Mouse (Mus musculus) skeletal muscle tissue, adult 2 months (tissue): ENCODE measurements around the gene Tmem121.
A peak's percentile ranks its signal among the peaks of the same experiment; 100 is the strongest.

ENCODE experiments used
- DNase-seq: peaks from one replicate; pipeline ENCODE4 v3.0.0-alpha.2; 2012; ENCODE audit warnings: low read depth, low spot score

Tmem121 gene

DNA sequence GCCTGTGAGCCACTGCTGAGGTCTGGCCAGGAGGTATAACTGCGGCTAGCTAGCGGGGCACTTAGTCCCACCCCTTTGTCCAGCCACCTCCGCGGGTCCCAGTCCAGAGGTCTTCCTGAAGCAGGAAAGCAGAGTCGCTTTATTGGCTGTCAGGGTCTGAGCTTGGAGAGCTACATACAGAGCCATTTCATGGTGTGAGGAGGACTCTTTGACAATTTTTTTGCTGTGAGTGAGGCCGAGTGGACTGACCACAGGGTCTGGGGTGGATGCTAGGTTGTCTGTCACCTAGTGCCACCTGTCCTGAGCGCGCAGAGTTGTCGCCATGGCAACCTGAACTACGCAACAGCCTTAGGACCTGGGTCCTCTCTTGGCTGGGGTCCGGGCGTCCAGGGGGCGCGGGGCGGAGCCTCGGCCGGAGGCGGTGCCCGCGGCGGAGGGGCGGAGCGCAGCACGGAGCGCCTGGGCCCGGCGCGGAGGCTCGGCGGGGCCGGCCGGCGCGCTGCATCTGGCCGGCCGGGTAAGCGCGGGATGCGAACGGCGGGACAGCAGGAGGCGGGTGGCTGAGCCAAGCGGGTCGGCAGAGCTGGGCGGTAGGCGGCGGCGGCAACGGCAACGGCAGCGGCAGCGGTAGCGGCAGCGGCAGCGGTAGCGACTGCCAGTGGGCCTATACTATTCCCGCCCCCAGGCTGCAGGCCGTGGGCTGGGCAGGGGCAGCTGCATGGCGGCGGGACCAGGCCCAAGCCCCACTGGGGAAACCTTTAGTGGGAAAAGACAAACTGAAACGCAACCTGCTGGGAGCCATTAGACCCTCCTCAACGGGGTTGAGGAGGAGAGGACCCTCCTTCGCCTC is at the start of gene Tmem121:
TSS of gene Tmem121 (plus strand) at position 489 of the 850 bp plus-strand sequence.
- DNase-seq, result no peak

DNA sequence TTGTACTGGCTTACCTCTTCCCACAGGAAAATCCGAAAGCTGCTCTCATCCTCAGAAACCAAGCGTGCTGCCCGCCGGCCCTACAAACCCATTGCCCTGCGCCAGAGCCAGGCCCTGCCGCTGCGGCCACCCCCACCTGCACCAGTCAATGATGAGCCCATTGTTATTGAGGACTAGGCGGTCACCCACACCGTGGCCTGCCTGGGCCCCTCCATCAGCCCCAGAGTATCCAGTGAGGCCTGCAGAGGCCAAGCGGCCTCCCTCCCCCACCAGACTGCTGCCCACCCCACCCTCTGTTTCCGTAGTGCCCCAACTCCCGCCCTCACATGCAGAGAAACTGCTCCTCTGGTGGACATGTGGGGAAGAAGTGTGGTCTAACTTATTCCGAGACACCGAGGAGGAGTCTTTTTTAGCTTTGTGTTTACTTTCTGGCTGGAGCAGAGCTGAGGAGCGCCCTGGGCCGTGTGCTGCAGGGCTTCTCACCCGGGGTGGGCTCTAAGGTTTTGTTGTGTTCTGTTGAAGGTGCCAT is 49.2 kb upstream of the Tmem121 start:
- DNase-seq, result no peak

DNA sequence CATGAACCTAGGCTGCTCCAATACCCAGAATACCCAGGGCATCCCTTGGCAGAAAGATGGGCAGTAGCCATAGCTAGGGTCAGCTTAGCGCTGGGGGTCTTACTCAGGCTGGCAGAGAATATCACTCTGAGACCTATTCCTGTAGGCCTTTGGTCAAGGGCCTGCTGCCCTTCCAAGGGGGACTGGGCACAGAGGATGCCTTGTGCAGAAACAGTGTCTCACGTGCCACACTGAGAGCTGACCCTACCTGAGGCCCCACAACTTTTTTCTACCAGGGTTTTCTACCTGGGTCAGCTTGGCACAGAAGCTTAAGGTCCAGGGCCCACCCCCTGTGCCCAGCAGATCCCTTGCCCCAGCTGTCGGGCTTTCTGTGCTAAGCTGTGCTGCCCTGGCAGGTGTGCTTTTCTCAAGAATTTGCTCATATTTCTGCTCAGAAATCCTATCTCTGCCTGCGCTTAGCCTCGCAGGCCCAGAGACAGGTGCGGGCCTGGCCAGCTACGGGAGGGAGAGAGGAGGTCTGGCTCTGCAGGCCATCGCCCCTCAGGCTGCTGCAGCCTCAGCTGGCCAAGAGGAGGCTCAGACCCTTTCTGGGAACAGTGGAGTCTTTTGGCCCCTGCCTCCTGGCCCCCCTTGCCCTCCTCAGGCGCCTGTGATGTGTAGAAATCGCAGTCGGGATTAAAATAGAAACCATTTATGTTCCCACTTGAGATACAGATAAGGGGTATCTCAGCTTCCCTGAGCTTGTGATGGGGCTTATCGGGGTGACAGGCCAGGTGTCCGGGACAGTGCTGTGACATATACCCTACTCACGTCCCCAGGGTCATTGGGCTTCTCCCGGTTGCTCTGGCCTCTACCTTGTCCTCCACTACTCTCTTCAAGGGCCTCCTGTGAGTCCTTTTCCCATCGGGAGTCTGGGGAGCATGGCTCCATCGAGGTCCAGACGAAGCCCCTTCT is 48.2 kb upstream of the Tmem121 start:
- DNase-seq, result no peak

DNA sequence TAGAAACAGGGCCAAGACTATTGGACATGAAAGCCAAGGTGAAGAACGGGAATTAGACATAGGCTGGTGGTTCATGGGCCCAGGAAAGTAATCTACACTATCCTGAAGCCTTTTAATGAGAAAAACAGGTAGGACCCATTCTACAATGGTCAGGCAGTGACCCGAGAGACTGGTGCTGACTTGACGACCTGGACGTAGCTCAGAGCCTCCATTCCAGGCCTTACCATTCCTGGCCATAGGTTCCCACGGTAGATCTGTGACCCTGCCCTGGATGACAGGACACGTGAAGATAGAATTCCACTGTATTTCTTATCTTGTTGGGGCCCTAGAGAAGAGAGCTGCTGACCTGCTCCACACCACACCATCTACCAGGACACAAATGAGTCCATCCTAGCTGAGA is 47.4 kb upstream of the Tmem121 start:
- DNase-seq, result no peak

DNA sequence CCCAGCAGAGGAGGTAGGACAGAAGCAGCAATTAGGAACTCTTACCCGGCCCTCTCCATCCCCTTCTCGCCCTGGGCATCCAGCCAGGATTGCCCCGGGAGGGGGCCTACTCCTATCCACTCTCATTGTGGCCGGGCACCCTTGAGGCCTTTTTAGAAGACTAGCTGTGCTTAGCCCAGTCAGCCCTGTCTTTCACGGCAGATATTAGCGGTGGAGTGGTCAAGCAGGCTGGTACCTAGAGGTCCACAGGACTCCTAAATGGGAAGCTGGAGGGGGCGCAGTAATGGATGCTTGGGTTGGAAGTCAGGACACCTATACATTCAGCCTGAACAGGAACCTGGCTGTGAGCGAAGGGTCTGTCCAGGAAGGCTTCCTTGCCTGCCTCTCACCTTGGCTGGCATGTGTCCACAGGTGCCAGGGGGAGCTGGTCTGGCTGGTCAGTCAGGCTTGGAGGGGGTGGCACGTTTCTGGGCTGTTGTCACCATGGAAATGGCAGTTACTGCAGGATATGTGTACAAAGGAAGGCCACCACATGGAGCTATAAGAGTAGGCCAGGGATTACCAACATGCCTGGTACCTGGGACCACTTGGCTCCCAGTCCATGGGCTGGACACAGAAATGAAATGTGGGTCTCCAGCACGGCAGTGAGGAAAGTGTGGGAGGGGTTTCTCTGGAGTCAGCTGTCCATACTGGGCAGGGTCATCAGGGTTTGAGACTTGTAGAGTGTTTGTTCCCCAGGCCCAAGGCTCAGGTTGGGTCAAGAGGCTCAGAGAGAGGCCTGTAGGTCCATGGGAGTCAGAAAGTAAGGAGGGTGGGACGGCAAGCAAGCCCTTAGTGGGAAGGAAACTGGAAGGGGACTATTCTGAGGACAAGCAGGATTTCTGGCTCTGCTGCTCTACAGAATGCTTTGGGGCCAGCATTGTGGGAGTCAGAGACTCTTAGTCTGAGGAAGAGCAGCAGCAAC is 46.5 kb upstream of the Tmem121 start:
- no peak for DNase-seq

DNA sequence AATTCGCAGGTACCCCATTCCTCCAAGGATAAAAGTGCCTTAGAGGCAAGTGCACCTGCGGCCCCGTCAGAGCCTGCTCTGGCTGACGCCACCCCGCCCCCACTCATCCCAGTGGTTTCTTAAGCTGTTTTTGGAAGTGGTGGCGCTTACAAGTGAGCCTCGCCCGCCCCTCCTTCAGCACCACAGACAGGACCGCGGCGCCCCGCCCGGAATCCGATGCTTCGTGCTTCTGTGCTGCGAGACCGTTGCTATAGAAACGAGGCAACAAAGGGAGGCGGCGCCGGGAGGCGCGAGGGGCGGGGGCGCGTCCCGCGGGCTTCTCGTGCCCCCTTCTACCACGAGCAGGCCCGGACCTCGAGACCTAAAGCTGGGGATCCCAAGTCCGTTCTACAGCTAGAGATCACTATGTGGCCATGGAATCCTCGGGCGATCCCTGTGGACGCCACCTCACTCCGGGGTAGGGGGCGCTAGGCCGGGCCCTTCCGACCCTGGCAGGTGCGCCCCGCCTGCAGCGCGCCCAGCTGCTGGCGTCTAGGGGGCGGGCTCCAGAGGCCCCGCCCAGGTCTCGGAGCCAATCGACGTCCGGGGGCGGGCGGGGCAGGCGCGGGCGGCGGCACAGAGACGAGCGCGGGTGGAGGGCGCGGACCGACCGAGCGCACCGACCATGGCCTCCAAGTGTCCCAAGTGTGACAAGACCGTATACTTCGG is 45.7 kb upstream of the Tmem121 start, which contains the start of gene Crip2:
TSS of gene Crip2 (plus strand) at position 329 of the 708 bp plus-strand sequence.
- peak; percentile 81 for DNase-seq

DNA sequence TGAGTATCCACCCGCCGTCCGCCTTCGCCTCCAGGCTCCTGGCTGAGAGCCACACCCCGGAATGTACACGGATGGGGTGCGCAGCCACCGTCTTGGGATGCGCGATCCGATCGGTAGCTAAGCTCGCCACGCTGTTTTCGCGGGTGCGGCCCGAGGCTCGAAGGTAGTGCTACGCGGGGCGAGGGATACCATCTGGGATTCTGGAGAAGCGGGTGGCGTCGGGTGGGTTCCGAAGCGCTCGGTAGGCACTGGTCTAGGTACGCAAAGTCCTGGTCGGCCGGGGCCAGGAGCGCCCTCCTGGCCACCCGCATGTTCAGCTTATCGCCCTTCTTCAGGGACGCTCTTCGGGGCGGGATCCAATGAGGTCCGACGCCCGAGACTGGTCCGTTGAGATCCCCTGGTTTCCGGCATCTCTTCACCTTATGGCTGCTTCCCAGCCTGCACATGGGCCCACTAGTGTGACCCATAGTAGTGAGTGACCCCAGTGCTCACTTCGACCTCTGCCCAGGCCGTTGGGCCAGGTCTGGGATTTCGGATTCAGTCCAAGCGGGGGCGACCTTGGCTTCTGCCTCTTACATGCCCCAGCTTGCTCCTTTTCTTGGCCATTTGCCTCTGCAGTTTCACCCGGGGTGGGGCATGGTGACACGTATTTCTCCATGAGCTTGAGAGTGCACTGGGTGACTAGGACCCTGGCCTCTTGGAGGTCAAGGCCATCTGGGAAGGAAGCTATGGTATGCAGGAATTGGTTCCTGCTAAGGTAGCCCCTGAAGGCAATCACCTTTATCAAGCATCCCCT is 44.9 kb upstream of the Tmem121 start:
- no peak for DNase-seq

DNA sequence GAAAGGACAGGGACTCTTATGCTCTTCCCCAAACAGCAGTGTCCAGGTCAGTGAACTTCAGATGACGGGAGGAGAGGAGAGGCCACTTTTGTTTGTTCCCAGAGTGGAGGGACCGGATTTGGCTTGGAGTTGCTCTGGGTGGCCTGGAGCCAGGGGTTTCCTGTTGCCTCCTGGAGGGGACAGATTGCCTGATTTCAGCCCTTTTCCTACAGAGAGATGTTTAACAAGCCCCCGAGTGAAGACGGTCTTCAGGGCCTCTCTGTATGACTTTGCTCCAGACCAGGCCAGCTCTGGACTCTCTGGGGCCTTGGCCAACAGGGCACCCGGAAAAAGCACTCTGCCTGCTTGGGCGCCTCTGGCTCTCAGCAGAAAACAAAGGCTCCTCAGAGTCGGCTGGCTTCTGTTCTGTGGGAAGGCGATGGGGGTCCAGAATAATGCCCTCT is 44.2 kb upstream of the Tmem121 start:
- DNase-seq, result no peak

DNA sequence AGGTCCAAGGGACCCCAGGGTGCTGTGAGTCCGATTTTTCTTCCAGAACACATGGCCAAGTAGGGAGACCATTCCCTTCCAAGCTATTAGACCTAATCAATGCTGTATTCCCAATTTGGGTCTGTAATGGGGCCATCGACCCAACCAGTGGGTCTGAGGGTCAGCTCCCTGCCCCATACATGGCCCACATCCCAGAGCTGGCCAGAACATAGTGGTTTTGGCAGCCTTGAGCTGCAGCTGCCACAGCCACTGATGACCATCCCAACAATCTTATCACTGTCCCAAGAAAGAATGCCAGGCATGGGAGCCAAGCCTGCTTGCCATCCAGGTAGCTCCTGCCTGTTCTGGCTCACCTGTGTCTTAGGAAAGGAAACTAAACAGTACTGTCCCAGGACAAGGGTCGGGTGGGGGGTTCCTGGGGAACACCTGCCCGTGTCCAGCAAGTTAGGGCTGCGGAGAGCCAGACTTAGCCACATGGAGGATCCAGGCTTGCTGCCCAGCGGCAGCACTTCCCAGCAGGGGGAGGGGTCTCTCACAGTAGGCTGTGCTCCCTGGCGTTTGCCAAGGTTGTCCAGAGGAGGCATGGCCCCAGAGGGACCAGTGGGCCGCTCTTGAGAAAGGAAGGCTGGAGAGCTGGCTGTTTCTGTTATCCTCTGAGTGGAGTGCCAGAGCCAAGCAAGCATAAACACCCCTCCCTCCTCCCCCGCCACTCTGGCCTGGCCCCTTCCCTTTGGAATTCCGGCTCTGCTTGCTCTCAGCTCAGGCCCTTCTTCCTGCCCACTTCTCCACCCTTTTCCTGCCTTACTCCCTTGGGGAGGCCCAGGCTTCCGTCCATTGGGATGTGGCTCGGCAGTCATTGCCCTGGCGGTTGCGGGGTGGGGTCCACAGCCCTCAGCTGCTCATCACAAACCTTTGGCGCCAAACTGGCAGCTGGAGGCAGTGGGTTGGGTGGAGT is 43.4 kb upstream of the Tmem121 start:
- DNase-seq, result peak; percentile 84

DNA sequence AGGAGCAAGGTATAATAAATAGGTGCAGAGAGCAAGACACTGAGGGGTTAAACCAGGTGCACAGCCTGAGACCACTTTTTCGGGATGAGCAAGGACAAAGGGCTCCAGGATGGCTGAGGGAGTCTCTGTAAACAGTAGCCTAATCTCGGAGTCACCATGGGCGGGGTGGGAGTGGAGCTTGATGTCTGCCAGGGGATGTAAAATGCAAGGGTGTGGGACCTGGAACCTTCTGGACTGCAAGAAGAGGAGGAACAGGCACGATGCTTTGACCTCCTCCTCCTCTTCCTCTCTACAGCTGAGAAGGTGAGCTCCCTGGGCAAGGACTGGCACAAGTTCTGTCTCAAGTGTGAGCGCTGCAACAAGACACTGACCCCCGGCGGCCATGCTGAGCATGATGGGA is 42.6 kb upstream of the Tmem121 start:
- DNase-seq, result no peak

DNA sequence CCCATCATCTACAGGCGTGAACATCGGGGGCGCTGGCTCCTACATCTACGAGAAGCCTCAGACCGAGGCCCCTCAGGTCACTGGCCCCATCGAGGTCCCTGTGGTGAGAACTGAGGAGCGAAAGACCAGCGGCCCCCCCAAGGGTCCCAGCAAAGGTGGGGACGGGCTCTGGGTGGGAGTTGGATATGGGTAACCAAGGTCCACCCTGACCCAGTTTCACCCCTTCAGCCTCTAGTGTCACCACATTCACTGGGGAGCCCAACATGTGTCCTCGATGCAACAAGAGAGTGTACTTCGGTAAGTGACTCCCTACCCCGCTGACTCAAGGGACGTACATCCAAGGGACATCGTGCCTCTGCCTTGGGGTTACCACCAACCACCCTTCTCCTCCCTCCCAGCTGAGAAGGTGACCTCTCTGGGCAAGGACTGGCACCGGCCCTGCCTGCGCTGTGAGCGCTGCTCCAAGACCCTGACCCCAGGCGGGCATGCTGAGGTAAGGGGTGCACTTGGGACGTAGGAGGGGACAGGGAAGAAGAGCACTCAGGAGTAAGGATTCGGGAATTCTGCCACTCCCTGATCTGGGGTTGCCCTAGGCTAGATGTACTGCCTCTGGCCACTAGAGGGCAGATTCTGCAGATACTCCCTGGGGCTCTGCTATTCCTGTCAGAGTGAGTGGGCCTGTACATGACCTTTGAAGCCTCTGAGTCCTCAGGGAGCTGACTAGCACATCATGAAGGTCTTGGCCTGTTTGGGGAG is 41.6 kb upstream of the Tmem121 start:
- DNase-seq, result no peak

DNA sequence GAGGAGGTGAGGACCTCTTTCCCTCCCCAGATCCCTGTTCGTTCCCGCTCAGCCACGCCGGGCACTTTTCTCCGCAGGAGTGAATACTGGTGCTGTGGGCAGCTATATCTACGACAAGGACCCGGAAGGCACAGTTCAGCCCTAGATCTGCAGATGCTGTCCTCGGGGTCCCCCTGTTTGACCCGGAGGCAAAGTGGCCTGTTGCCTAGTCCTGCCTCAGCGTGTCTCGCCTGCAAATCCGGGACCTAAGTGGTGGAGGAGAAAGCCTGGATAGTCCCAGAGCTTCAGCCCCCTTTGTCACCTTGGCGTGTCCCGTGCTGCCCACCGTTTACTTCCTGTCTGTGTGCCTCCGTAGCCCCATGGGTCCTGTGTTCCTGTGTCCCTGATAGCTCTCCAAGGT is 40.8 kb upstream of the Tmem121 start:
- no peak for DNase-seq

DNA sequence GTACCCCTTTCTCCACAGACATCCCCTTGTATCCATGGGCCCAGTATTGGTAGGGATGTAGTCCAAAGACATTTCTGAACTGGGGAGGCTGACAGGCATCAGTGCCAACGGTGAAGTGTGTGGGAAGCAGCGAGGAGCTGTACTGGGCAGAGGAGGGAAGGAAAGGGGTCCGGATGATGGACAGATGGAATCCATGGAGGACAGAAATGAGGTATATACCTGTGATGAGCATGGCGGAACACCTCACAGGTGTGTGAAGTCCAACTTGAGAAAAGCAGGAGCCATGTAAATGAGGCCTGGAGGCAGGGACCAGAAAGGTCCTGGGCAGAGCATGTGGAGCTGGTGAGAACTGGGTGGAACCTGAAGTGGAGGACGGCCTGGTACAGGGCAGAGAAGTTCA is 40.1 kb upstream of the Tmem121 start:
- DNase-seq, result no peak

DNA sequence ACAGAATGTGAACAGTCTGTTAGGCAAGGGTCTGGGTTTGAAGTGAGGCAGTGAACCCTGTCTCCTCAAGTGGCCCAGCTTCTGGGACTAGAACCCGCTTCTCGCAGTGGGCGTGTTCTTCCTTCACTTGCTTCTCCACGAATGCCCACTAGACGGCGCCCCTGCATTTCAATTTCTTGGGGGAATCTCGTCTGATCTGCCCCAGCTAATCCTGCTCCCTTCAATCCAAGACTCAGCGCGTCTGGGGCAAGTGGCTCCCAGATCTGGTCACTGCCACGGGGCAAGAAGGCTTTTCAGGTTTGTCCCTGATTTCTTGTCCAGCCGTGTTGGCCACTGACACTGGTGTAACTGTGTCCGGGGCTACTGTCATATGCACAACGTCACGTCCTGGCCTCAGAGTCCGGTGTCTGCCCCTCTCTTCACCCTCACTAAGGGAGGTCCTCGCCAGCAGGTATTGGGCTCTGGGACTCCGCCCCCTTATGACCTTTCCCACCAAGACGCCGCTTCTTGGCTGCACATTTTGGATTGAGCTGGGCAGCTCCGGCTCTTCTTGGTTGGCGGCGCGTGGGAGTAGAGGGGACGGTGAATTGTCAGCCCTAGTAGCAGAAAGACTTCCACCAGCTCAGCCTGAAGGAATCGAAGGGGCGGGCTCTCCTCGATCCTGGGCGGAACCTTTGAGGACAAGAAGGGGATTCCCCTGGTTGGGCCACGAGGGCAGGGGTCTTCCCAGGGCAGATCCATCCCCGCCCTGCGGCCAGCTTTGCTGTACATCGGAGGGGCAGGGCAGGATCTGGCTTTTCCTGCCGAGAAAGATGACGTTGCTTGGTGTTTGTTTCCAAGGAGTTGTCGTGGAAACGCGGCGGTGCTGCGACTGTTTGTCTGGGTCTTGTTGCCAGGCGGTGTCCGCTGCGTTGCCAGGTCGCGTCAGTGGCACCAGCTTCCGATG is 39.3 kb upstream of the Tmem121 start, which contains the start of gene Crip1:
TSS of gene Crip1 (plus strand) at position 205 of the 946 bp plus-strand sequence.
- DNase-seq, result peak; percentile 71

DNA sequence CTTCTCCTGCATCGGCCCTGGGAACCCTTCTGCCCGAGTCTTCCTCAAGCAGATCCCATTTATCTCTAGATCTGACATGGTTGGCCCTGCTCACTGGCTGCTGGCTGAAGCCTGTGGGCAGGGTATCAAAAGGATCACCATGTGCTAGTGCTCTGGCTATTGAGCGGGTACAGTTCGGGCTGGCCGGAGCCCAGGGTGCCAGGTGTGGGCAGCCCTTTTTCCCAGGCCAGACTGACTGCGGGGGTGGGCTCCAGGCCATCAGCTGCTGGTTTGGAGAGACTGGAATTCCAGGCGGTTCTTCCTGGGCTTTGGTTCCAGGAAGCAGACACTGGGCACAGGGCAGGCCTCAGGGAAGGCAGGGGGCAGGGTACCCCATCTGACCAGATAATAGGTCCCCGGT is 38.2 kb upstream of the Tmem121 start:
- no peak for DNase-seq

DNA sequence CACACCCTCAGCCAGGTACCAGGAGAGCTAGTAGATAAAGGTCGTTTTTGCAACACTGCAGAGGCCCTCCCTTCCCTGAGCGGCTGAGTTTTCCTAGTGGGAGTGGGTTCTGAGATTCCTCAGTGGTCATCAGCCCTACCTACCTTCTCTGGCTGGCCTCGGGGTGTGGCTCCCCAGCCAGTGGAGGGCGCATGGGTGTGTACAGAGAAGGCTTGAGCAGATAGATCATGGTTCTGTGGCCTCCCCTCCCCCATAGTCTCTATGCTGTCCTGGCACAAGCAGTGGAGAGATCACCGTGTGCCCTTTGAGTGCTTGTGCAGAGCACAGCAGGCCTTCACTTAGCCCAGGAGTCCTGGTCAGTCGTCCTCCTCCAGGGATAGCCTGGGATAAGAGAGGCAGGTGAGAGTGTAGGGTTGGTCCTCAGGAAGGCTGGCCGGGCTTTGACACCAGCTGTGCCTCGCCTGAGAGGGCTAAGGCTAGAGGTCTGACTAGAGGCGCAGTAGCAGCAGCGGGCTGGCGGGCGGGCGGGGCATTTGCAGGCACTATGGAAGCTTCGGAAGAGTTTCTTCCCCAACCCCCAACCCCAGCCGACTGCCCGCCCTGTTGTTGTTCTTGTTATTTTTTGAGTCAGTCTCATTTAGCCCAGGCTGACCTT is 37.2 kb upstream of the Tmem121 start:
- no peak for DNase-seq
